Mouse (Mus musculus) liver, adult 2 months (tissue): ENCODE measurements at regions not wholly inside any gene's neighbourhood (a gene's known extent, or its start where the extent isn't known, plus 50 kb on each side); places are given as distances from the start of the nearest gene placed in this dataset.

Experiments used
- CTCF ChIP-seq: fragments of 200-500 bp; IDR thresholded peaks from 2 replicates; pipeline ENCODE4 v1.5.1; 2011; ENCODE audit warnings: low read depth, low read length, control low read depth
- POLR2A ChIP-seq: fragments of 200-500 bp; IDR thresholded peaks from 2 replicates; pipeline ENCODE4 v1.6.1; 2011; ENCODE audit warnings: low read length, control low read depth; ENCODE audit not compliant: insufficient read depth; ENCODE audit errors: extremely low read depth

- no peak for TF ChIP-seq CTCF
- no peak for TF ChIP-seq POLR2A
Measured at GRCm38 (mm10) chr10:42131298-42131697, 113.1 kb upstream of the Armc2 start.
